Mouse (Mus musculus): ENCODE measurements around the gene Gramd2. TPM values are rescaled to one million over a fixed set of nuclear protein-coding genes. Genes with fewer than 3 reads are reported as not detected.

Gramd2 gene
- polyA plus RNA-seq, 1 experiment from 2014 or later: 5.4 TPM

- Histone ChIP-seq H3K9ac (replicated peaks; ENCODE audit: low read depth, low read length) (no peak overlapping the region), H3K27me3 (replicated peaks; ENCODE audit: control insufficient read depth, insufficient read depth, low read length) (no peaks in the 10 kb centered on the region), H3K4me1 (replicated peaks; ENCODE audit: control insufficient read depth, insufficient read depth, low read length) (peaks cover 16% of the 10 kb centered on the region), H3K4me2 (ENCODE audit: low read length) (no peak overlapping the region), H3K36me3 (ENCODE audit: control insufficient read depth, insufficient read depth) (no peaks in the 10 kb centered on the region), H3K4me3 (replicated peaks; ENCODE audit: low read length) (no peak overlapping the region), H3K9me3 (ENCODE audit: control insufficient read depth, low read length) (no peaks in the 10 kb centered on the region), H3K27ac (ENCODE audit: low read length) (no peak overlapping the region)
- WGBS: 82% methylated on average over 11 of the region's 11 CpGs
- no peak for ATAC-seq
Observed at GRCm38 (mm10) chr9:59727569-59728286, 47.8 kb downstream of the Gramd2 start.

GRCm38 (mm10) chr9:59731136-59731535, 51.2 kb downstream of the Gramd2 start:
- H3K4me3 ChIP-seq (replicated peaks; ENCODE audit: low read length): no peak overlapping the region
- 93% methylated on average over 5 of the region's 5 CpGs for WGBS

GRCm38 (mm10) chr9:59733075-59733474, 53.1 kb downstream of the Gramd2 start:
- Histone ChIP-seq H3K4me3 (replicated peaks; ENCODE audit: low read length) (no peak overlapping the region), H3K4me2 (ENCODE audit: low read length) (no peak overlapping the region), H3K4me1 (replicated peaks; ENCODE audit: control insufficient read depth, insufficient read depth, low read length) (no peaks in the 10 kb centered on the region), H3K9me3 (ENCODE audit: control insufficient read depth, low read length) (no peaks in the 10 kb centered on the region), H3K36me3 (ENCODE audit: control insufficient read depth, insufficient read depth) (no peaks in the 10 kb centered on the region), H3K27ac (ENCODE audit: low read length) (no peak overlapping the region), H3K27me3 (replicated peaks; ENCODE audit: control insufficient read depth, insufficient read depth, low read length) (no peaks in the 10 kb centered on the region), H3K9ac (replicated peaks; ENCODE audit: low read depth, low read length) (no peak overlapping the region)
- 85% methylated on average over 6 of the region's 6 CpGs for WGBS
- no peak for ATAC-seq

More at GRCm38 (mm10) chr9:59731136-59731535, 51.2 kb downstream of the Gramd2 start:
- no peak overlapping the region for H3K4me2 ChIP-seq (ENCODE audit: low read length)
- no peak for ATAC-seq
- no peaks in the 10 kb centered on the region for H3K4me1 ChIP-seq (replicated peaks; ENCODE audit: control insufficient read depth, insufficient read depth, low read length)
- H3K27ac ChIP-seq (ENCODE audit: low read length): no peak overlapping the region
- no peak overlapping the region for H3K9ac ChIP-seq (replicated peaks; ENCODE audit: low read depth, low read length)
- no peaks in the 10 kb centered on the region for H3K27me3 ChIP-seq (replicated peaks; ENCODE audit: control insufficient read depth, insufficient read depth, low read length)
- H3K36me3 ChIP-seq (ENCODE audit: control insufficient read depth, insufficient read depth): no peaks in the 10 kb centered on the region
- H3K9me3 ChIP-seq (ENCODE audit: control insufficient read depth, low read length): no peaks in the 10 kb centered on the region

GRCm38 (mm10) chr9:59735394-59735793, 55.5 kb downstream of the Gramd2 start:
- H3K4me2 ChIP-seq (ENCODE audit: low read length): no peak overlapping the region
- no peaks in the 10 kb centered on the region for H3K9me3 ChIP-seq (ENCODE audit: control insufficient read depth, low read length)
- H3K27ac ChIP-seq (ENCODE audit: low read length): no peak overlapping the region
- 75% methylated on average over 4 of the region's 4 CpGs for WGBS
- no peak overlapping the region for H3K4me3 ChIP-seq (replicated peaks; ENCODE audit: low read length)
- H3K9ac ChIP-seq (replicated peaks; ENCODE audit: low read depth, low read length): no peak overlapping the region
- H3K36me3 ChIP-seq (ENCODE audit: control insufficient read depth, insufficient read depth): no peaks in the 10 kb centered on the region
- no peaks in the 10 kb centered on the region for H3K4me1 ChIP-seq (replicated peaks; ENCODE audit: control insufficient read depth, insufficient read depth, low read length)
- no peaks in the 10 kb centered on the region for H3K27me3 ChIP-seq (replicated peaks; ENCODE audit: control insufficient read depth, insufficient read depth, low read length)
- ATAC-seq: no peak

- WGBS: 98% methylated on average over 2 of the region's 2 CpGs
- no peak overlapping the region for H3K4me3 ChIP-seq (replicated peaks; ENCODE audit: low read length)
- no peak overlapping the region for H3K4me2 ChIP-seq (ENCODE audit: low read length)
- H3K4me1 ChIP-seq (replicated peaks; ENCODE audit: control insufficient read depth, insufficient read depth, low read length): no peaks in the 10 kb centered on the region
- no peak overlapping the region for H3K9ac ChIP-seq (replicated peaks; ENCODE audit: low read depth, low read length)
- H3K27ac ChIP-seq (ENCODE audit: low read length): no peak overlapping the region
- H3K27me3 ChIP-seq (replicated peaks; ENCODE audit: control insufficient read depth, insufficient read depth, low read length): no peaks in the 10 kb centered on the region
- no peaks in the 10 kb centered on the region for H3K36me3 ChIP-seq (ENCODE audit: control insufficient read depth, insufficient read depth)
- H3K9me3 ChIP-seq (ENCODE audit: control insufficient read depth, low read length): no peaks in the 10 kb centered on the region
- ATAC-seq: no peak
Observed at GRCm38 (mm10) chr9:59740593-59740992, 60.6 kb downstream of the Gramd2 start.

GRCm38 (mm10) chr9:59743903-59744302, 64.0 kb downstream of the Gramd2 start:
- Histone ChIP-seq H3K4me2 (ENCODE audit: low read length) (no peak overlapping the region), H3K9ac (replicated peaks; ENCODE audit: low read depth, low read length) (no peak overlapping the region), H3K27me3 (replicated peaks; ENCODE audit: control insufficient read depth, insufficient read depth, low read length) (no peaks in the 10 kb centered on the region), H3K4me1 (replicated peaks; ENCODE audit: control insufficient read depth, insufficient read depth, low read length) (no peaks in the 10 kb centered on the region), H3K36me3 (ENCODE audit: control insufficient read depth, insufficient read depth) (no peaks in the 10 kb centered on the region), H3K4me3 (replicated peaks; ENCODE audit: low read length) (no peak overlapping the region), H3K9me3 (ENCODE audit: control insufficient read depth, low read length) (no peaks in the 10 kb centered on the region), H3K27ac (ENCODE audit: low read length) (no peak overlapping the region)
- no peak for ATAC-seq
- WGBS: 99% methylated on average over 3 of the region's 3 CpGs

- no peaks in the 10 kb centered on the region for H3K9me3 ChIP-seq (ENCODE audit: control insufficient read depth, low read length)
- no peaks in the 10 kb centered on the region for H3K27me3 ChIP-seq (replicated peaks; ENCODE audit: control insufficient read depth, insufficient read depth, low read length)
- no peak overlapping the region for H3K27ac ChIP-seq (ENCODE audit: low read length)
- H3K36me3 ChIP-seq (ENCODE audit: control insufficient read depth, insufficient read depth): no peaks in the 10 kb centered on the region
- no peak overlapping the region for H3K4me3 ChIP-seq (replicated peaks; ENCODE audit: low read length)
- WGBS: 92% methylated on average over 2 of the region's 2 CpGs
- H3K4me1 ChIP-seq (replicated peaks; ENCODE audit: control insufficient read depth, insufficient read depth, low read length): peaks cover 15% of the 10 kb centered on the region
- no peak overlapping the region for H3K9ac ChIP-seq (replicated peaks; ENCODE audit: low read depth, low read length)
- no peak overlapping the region for H3K4me2 ChIP-seq (ENCODE audit: low read length)
- no peak for ATAC-seq
Observed at GRCm38 (mm10) chr9:59748387-59748786, 68.4 kb downstream of the Gramd2 start.

GRCm38 (mm10) chr9:59748969-59749368, 69.0 kb downstream of the Gramd2 start:
- no peak overlapping the region for H3K4me2 ChIP-seq (ENCODE audit: low read length)
- no peaks in the 10 kb centered on the region for H3K27me3 ChIP-seq (replicated peaks; ENCODE audit: control insufficient read depth, insufficient read depth, low read length)
- H3K9me3 ChIP-seq (ENCODE audit: control insufficient read depth, low read length): no peaks in the 10 kb centered on the region
- no peak overlapping the region for H3K4me3 ChIP-seq (replicated peaks; ENCODE audit: low read length)
- ATAC-seq: no peak
- 93% methylated on average over 11 of the region's 11 CpGs for WGBS
- H3K27ac ChIP-seq (ENCODE audit: low read length): no peak overlapping the region
- H3K4me1 ChIP-seq (replicated peaks; ENCODE audit: control insufficient read depth, insufficient read depth, low read length): peaks cover 15% of the 10 kb centered on the region
- no peak overlapping the region for H3K9ac ChIP-seq (replicated peaks; ENCODE audit: low read depth, low read length)
- H3K36me3 ChIP-seq (ENCODE audit: control insufficient read depth, insufficient read depth): no peaks in the 10 kb centered on the region

GRCm38 (mm10) chr9:59749581-59750265, 69.8 kb downstream of the Gramd2 start:
- Histone ChIP-seq H3K4me1 (replicated peaks; ENCODE audit: control insufficient read depth, insufficient read depth, low read length) (peaks cover 15% of the 10 kb centered on the region), H3K36me3 (ENCODE audit: control insufficient read depth, insufficient read depth) (no peaks in the 10 kb centered on the region)
- ATAC-seq: no peak

More at GRCm38 (mm10) chr9:59749581-59750265, 69.8 kb downstream of the Gramd2 start:
- H3K27me3 ChIP-seq (replicated peaks; ENCODE audit: control insufficient read depth, insufficient read depth, low read length): no peaks in the 10 kb centered on the region
- peak overlapping the region; percentile 69 for H3K9ac ChIP-seq (replicated peaks; ENCODE audit: low read depth, low read length)
- 30% methylated on average over 12 of the region's 12 CpGs for WGBS
- H3K9me3 ChIP-seq (ENCODE audit: control insufficient read depth, low read length): no peaks in the 10 kb centered on the region
- peak overlapping the region; percentile 82 for H3K4me2 ChIP-seq (ENCODE audit: low read length)
- peak overlapping the region; percentile 68 for H3K4me3 ChIP-seq (replicated peaks; ENCODE audit: low read length)
- no peak overlapping the region for H3K27ac ChIP-seq (ENCODE audit: low read length)

Measured in forebrain, embryonic 16.5 days (tissue).